Mouse (Mus musculus) heart, embryonic 11.5 days (tissue): ENCODE measurements around the gene Snx11. TPM values are rescaled to one million over a fixed set of nuclear protein-coding genes. Genes with fewer than 3 reads are reported as not detected.
"Not testable (repeated sequence)": the region's sequence is repeated elsewhere in the genome, so short reads cannot be mapped to it uniquely, and the experiment has no call there.

Experiments
- ATAC-seq: fragments of 200-750 bp; cut with Nextera tagmentation; replicated peaks from 2 replicates; pipeline ENCODE4 v1.8.0; 2017; ENCODE audit warnings: moderate library complexity; ENCODE audit not compliant: insufficient number of reproducible peaks, low FRiP score, low TSS enrichment
- H3K27ac ChIP-seq: fragments of 300-500 bp; sonication (generic); 2 replicates; pipeline ENCODE4 v1.5.1; 2014; ENCODE audit warnings: mild to moderate bottlenecking, low read depth, low read length
- H3K27me3 ChIP-seq: fragments of 300-500 bp; sonication (generic); 2 replicates; pipeline ENCODE4 v1.6.1; 2014; ENCODE audit warnings: mild to moderate bottlenecking, low read length, mixed read lengths; ENCODE audit not compliant: control insufficient read depth, insufficient read depth
- H3K36me3 ChIP-seq: fragments of 300-500 bp; sonication (generic); 2 replicates; pipeline ENCODE4 v1.6.1; 2014; ENCODE audit warnings: mild to moderate bottlenecking, low read length, moderate library complexity, mixed read lengths; ENCODE audit not compliant: control insufficient read depth, insufficient read depth
- H3K4me1 ChIP-seq: fragments of 300-500 bp; sonication (generic); 2 replicates; pipeline ENCODE4 v1.6.1; 2014; ENCODE audit warnings: low read length; ENCODE audit not compliant: control insufficient read depth, insufficient read depth
- H3K4me2 ChIP-seq: fragments of 300-500 bp; sonication (generic); 2 replicates; pipeline ENCODE4 v1.6.1; 2014; ENCODE audit warnings: mild to moderate bottlenecking, moderate library complexity
- H3K4me3 ChIP-seq: fragments of 300-500 bp; sonication (generic); 2 replicates; pipeline ENCODE4 v1.5.1; 2014; ENCODE audit warnings: low read depth, low read length
- H3K9ac ChIP-seq: fragments of 300-500 bp; sonication (generic); 2 replicates; pipeline ENCODE4 v1.6.1; 2014; ENCODE audit warnings: mild to moderate bottlenecking, low read depth, low read length, moderate library complexity
- H3K9me3 ChIP-seq: fragments of 300-500 bp; sonication (generic); replicated peaks from 2 replicates; pipeline ENCODE4 v1.6.1; 2016; ENCODE audit warnings: low read length; ENCODE audit not compliant: control insufficient read depth
- WGBS: fragments of 180-500 bp; shearing (Covaris S2); extraction: QIAGEN DNeasy Blood & Tissue Kit; methylation state at CpG from one replicate; pipeline ENCODE4 v1.1.7; 2014; ENCODE audit not compliant: insufficient replicate concordance; 5-methylcytosine and 5-hydroxymethylcytosine counted together
- polyA plus RNA-seq: library from polyadenylated mRNA; unstranded; fragments of >200 nt; fragmentation: Nextera tagmentation; extraction: Ambion mirVana; gene quantifications from 2 replicates; pipeline ENCODE4 v1.2.1, GENCODE M21; 2014

Gene Snx11
- polyA plus RNA-seq, 1 experiment from 2014 or later = 7.0 TPM

- Histone ChIP-seq H3K4me2 (peak within 1 kb of the TSS; percentile 86), H3K4me1 (peaks cover 9% of the 10 kb centered on the region), H3K9me3 (no peaks in the 10 kb centered on the region), H3K9ac (peak within 1 kb of the TSS; percentile 97), H3K27me3 (no peaks in the 10 kb centered on the region), H3K36me3 (no peaks in the 10 kb centered on the region), H3K27ac (peak within 1 kb of the TSS; percentile 97), H3K4me3 (peak within 1 kb of the TSS; percentile 89)
- under 1% methylated on average over 91 of the region's 93 CpGs for WGBS
- peak; percentile 94 for ATAC-seq
Measured at GRCm38 (mm10) chr11:96788871-96789795, 11.8 kb upstream of the Snx11 start, which contains the start of gene Cbx1. Cbx1 (plus strand) TSS chr11:96789127.

- H3K36me3 ChIP-seq = no peaks in the 10 kb centered on the region
- H3K27me3 ChIP-seq = no peaks in the 10 kb centered on the region
- H3K4me2 ChIP-seq = no peak overlapping the region
- no peak overlapping the region for H3K4me3 ChIP-seq
- H3K4me1 ChIP-seq = peaks cover 6% of the 10 kb centered on the region
- H3K27ac ChIP-seq = no peak overlapping the region
- no peak overlapping the region for H3K9ac ChIP-seq
- no peaks in the 10 kb centered on the region for H3K9me3 ChIP-seq
- ATAC-seq = no peak
- WGBS = 33% methylated on average over 9 of the region's 9 CpGs
Measured at GRCm38 (mm10) chr11:96786731-96787450, 9.5 kb upstream of the Snx11 start.

GRCm38 (mm10) chr11:96784847-96785246 lies 7.5 kb upstream of the Snx11 start:
- not testable (repeated sequence) for H3K27ac ChIP-seq, H3K4me2 ChIP-seq, ATAC-seq, H3K4me3 ChIP-seq, H3K27me3 ChIP-seq, H3K9me3 ChIP-seq, H3K9ac ChIP-seq, H3K36me3 ChIP-seq, H3K4me1 ChIP-seq
- WGBS = 14% methylated on average over 7 of the region's 7 CpGs

GRCm38 (mm10) chr11:96781425-96781824 lies 4.1 kb upstream of the Snx11 start:
- Histone ChIP-seq H3K9me3 (no peaks in the 10 kb centered on the region), H3K4me1 (peaks cover 5% of the 10 kb centered on the region; the same call in 1 of the 2 replicates), H3K4me3 (no peak overlapping the region), H3K36me3 (no peaks in the 10 kb centered on the region), H3K27ac (no peak overlapping the region), H3K27me3 (no peaks in the 10 kb centered on the region), H3K4me2 (no peak overlapping the region), H3K9ac (no peak overlapping the region)
- 72% methylated on average over 2 of the region's 2 CpGs for WGBS
- ATAC-seq = no peak

- H3K27me3 ChIP-seq = no peaks in the 10 kb centered on the region
- no peaks in the 10 kb centered on the region for H3K9me3 ChIP-seq
- H3K27ac ChIP-seq = no peak overlapping the region
- H3K36me3 ChIP-seq = no peaks in the 10 kb centered on the region
- H3K4me1 ChIP-seq = peaks cover 6% of the 10 kb centered on the region; the same call in 1 of the 2 replicates
- no peak overlapping the region for H3K4me2 ChIP-seq
- H3K4me3 ChIP-seq = no peak overlapping the region
- ATAC-seq = no peak
- H3K9ac ChIP-seq = no peak overlapping the region
- WGBS = 65% methylated on average over 5 of the region's 5 CpGs
Measured at GRCm38 (mm10) chr11:96780306-96780705, 2.9 kb upstream of the Snx11 start.

GRCm38 (mm10) chr11:96778061-96778627 lies 785 bp upstream of the Snx11 start:
- H3K4me1 ChIP-seq, ATAC-seq, H3K36me3 ChIP-seq, H3K27me3 ChIP-seq, H3K9me3 ChIP-seq: not testable (repeated sequence)
- Histone ChIP-seq H3K9ac (peak overlapping the region; percentile 43), H3K4me2 (peak overlapping the region; percentile 90), H3K27ac (peak overlapping the region; percentile 57; the same call in 1 of the 2 replicates), H3K4me3 (peak overlapping the region; percentile 69)
- WGBS = 63% methylated on average over 10 of the region's 10 CpGs

GRCm38 (mm10) chr11:96776068-96776467 lies 1.3 kb downstream of the Snx11 start:
- no peaks in the 10 kb centered on the region for H3K9me3 ChIP-seq
- no peak overlapping the region for H3K27ac ChIP-seq
- no peak overlapping the region for H3K9ac ChIP-seq
- H3K4me3 ChIP-seq = no peak overlapping the region
- H3K4me2 ChIP-seq = peak overlapping the region; percentile 90
- peaks cover 6% of the 10 kb centered on the region; the same call in 1 of the 2 replicates for H3K4me1 ChIP-seq
- H3K36me3 ChIP-seq = peaks cover 8% of the 10 kb centered on the region
- WGBS = 50% methylated on average over 3 of the region's 3 CpGs
- H3K27me3 ChIP-seq = no peaks in the 10 kb centered on the region
- ATAC-seq = no peak

- 79% methylated on average over 7 of the region's 7 CpGs for WGBS
- H3K27me3 ChIP-seq = no peaks in the 10 kb centered on the region
- H3K4me2 ChIP-seq = no peak overlapping the region
- no peak overlapping the region for H3K27ac ChIP-seq
- no peak overlapping the region for H3K4me3 ChIP-seq
- peaks cover 6% of the 10 kb centered on the region; the same call in 1 of the 2 replicates for H3K4me1 ChIP-seq
- H3K36me3 ChIP-seq = peaks cover 9% of the 10 kb centered on the region
- no peak overlapping the region for H3K9ac ChIP-seq
- no peaks in the 10 kb centered on the region for H3K9me3 ChIP-seq
- no peak for ATAC-seq
Measured at GRCm38 (mm10) chr11:96775665-96776064, 1.7 kb downstream of the Snx11 start.
